Mouse (Mus musculus) urinary bladder, postnatal 25 days (tissue): Measurements from ENCODE around the gene Tec.

Experiments used
- DNase-seq: peaks from one replicate; pipeline ENCODE4 v3.0.0; 2022; ENCODE audit warnings: low spot score

Gene Tec

DNA sequence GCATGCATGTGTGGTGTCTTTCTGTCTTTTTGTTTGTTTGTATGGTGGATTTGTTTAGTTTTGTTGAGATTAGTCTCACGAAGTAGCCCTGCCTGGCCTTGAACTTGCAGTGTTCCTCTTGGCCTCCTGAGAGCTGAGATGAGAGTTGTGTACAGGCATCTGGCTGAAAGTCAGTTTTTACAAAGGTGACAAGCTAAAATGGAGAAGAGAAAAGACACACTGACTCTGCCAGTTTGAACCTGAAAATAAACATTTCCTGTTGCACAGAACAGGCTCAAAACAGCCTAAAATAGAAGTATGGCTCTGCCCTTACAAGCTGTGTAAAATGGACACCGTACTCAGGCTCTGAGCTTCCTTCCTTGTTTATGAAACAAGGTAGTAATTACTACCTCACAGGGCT is 14.9 kb downstream of the Tec start:
- DNase-seq: no peak

DNA sequence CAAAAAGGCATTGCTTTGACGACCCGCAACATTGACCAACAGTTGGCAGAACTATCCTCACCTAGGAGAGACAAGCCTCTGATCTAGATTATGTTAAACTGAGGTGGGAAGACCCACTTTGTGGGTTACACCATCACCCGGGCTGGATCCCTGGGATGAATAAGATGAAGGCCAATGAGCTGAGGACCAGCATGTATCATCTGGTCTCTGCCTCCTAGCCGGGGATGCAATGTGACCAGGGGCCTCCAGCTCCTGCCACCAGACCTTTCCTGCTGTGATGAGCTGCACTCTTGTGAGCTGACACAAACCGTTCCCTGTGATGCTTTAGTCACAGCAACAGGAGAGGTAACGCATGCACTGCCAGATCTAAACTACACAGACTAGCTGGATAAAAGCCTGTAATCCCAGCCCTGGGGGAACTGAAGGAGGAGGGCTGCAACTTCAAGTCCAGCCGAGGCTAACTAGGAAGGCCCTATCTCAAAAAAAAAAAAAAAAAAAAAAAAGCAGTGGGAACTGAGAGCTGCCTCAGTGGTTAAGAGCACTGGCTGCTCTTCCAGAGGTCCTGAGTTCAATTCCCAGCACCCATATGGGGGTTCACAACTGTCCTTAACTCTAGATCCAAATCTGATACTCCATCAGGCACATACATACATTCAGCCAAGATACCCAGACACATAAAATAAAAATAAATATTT is 15.8 kb downstream of the Tec start:
- DNase-seq: no peak

DNA sequence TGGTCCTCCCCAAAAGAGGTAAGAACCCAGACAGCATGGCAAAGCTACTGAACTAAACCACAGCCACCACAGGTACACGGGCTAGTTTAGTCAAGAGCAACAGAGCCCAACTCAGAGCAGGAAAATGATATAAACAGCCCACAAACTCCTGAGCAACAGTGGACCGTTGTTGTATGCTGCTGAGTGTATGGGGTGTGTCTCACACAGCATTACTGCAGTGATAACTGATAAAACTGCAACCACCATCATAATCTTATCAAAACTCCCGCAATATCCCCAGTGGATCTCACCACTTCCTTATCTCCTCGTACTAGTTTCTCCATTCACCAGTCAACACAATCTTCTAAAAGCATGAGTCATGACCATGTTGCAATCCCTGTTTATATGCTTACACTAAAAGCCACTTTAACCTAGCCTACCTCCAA is 16.6 kb downstream of the Tec start:
- no peak for DNase-seq

DNA sequence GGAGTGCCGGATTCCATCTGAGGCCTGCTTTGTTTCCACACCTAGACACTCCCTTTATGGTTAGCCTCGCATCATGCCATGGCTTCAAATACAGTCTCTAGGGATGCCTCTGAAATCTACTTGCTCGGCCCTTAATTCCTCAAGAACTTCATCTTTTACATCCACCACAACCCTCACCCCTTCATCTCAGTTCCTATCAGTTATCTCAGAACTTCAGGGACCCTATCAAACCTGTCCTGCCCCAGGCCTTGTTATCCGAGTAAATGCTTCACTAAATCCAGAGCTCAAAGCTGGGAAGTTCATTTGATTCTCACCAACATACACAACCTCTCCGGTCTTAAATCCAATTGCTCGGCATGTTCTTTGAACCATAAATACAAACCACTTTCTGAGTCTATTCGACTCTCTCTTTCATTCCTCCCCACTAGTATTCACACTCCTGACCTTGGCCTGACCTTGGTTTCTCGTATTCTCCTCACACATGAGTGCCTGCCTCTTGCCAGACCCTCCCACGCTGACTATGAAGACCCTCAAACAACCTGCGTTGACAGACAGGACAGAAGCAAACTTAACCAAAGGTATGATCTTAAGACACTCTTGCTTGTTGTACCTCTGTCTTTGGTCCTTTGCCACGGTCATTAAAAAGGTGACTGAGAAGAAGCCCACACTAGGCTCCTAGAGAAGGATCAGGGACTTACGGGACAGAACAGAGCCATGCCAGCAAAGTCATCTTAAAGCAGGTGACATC is 17.2 kb downstream of the Tec start:
- DNase-seq: no peak

DNA sequence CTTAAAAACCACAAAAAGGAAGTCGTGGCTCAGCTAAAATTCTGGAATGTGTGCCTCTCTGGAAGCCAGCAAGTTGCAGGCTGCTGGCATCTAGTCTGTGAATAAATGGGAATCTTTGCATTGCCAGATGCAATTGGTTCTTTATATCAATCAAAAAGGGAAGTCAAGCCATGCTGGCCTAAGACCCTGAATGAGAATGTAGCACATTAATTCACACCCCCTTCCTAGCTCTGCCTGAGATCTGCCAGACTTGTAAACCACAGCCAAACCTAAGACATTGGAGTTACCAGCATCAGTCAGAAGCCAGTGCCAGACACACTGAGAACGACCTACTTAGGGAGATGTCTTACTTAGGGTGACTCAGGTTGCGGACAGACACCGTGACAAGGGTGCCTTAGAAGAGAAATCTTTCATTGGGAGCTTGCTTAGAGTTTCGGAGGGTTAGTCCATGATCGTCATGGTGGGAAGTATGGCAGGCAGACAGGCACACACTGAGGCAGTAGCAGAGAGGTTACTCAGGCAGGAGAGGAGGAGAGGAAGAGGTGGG is 19.3 kb downstream of the Tec start:
- DNase-seq: no peak

DNA sequence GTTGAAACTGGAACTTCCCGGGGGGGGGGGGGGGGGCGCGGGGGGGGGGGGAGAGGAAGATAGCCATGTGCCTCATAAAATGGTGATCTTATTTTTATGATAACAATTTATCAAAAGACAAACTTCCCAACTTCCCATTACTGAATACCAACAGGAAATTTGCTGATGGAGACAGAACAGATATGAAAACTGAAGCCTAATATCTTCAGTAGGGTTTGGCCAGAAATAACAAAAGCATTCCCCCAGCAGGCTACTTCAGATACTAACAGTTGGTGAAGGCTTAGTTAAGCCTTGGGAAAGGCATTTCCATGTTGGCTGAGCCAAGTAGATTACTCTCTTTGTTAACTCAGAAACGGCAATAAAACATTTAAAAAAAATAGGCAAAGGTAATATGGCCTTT is 21.6 kb downstream of the Tec start:
- no peak for DNase-seq

DNA sequence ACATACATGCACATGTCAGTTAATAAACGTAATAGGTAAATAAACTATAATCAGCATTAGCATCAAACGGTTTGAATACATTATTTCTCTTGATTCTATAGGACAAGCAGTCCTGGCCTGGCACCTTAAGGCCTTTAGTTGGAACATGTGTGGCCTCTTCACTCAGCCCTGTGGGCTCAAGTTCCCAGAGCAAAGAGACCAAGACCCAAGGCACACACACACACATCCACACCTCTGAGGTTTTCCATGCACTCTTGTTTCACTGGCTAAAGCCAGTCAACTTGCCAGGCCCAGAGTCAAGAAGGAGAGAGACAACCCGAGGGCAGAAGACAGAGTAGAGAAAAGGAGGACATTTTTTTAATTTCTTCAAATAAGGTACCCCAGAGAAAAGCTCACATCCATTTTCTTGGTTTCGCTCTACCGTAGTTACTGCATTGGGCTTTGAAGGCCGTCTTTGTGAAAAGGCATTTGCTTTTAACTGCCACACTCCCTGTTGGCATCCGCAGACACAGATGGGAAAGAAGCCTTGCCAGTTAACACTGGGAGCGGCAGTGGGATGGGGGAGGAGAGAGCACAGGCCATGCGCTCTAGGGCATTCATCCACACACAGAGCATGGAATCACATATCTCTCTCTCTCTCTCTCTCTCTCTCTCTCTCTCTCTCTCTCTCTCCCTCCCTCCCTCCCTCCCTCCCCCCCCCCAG is 22.2 kb downstream of the Tec start:
- DNase-seq: no peak

DNA sequence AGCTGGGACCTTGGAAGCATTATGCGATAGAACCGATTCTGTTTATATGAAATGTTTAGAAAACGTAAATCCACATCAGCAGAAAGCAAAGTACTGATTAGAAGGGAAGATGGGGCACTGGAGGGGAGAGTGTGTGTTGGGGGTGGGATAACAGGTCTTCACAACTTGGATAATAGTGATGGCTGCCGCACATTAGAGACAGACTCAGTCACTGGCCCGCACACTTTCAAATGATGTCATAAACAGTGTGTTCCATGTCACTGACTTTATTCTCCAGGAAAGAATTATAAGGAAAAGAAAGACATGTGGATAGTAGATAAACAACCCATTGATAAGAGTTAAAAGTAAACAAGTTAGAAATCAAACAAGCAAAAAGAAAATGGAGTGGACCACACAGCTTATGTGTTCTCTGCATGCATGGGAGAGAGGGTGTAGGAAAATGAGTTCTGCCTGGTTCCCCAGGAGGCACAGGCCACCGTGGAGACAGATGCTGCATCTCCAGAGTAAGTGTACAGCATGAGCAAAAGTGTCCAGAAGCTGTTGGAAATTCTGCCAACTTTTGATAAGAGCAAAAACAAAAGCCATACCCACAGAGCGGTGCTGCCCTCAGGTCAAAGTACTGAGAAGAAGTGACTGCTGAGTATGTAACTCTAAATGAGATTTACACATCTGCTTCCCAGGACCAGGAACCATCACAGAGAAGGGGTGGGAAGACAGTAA is 23.3 kb downstream of the Tec start:
- DNase-seq: no peak

DNA sequence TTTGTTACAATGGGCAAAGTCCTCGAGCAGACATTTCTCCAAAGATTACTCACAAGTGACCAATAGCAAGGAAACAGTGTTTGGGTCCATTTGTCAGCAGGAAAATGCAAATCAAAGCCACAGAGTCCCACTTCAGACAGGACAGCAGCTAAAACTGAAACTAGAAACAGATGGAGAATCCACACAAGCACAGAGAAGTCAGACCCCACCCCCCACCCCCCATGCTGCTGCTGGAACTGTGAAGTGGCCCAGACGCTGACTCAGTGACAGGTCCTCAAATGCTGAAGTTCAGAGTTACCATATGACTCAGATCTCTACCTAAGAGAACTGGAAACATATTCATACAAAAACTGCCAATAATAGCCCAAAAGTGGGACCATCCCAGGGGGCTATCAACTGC is 24.0 kb downstream of the Tec start:
- DNase-seq: no peak

DNA sequence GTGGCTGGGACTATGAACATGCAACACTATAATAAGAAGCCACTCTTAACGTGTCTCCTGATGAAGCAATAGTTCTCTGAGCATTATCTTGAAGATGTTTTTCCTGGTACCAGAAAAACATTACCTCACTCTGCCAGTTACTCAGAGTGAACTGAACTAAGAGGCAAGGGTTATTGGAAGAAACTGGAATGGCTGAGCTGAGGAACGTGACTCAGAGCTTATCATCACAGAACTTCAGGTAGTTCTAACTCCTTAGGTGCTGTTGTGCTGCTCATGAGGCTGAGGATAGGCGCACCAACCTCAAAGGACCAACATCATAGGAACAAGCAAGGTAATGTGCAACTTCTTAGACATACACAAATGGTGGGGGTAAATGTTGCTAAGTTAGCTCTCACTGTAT is 28.6 kb downstream of the Tec start:
- no peak for DNase-seq

DNA sequence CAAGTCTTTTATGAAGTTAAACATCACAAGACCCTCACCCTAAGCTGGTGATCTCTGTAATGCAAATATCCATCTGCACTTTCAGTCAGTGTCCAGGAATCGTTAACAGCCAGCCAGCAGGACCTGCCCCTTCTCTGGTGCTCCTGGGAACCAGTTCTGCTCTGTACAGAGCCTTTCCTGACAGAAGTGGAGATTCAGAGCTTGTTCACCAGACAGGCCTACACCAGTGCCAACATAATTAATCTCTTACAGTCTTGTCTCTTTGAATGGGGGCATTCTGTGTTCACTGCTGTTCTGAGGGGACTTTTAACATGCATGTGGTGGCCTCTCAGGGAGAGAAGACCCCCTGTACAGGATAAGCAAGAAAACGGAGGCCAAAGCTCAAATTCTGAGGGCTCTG is 29.3 kb downstream of the Tec start:
- no peak for DNase-seq

DNA sequence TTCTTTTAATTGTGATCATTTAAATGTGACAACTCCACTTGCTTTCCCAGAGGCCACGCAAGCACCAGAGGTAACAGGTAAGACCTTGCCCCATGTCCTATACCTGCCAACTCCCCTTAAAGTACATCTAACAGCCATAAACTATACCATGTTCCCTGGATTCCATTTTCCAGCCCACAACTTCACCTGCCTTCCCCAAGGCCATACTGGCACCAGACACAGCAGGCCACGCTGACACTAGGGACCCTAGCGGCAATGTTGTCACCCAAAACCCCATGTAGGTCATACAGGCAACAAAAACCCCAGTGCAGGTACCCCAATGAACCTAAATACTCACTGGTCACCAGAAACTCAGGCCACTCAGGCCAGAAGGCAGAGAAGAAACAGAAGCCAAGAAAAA is 32.6 kb downstream of the Tec start:
- no peak for DNase-seq

DNA sequence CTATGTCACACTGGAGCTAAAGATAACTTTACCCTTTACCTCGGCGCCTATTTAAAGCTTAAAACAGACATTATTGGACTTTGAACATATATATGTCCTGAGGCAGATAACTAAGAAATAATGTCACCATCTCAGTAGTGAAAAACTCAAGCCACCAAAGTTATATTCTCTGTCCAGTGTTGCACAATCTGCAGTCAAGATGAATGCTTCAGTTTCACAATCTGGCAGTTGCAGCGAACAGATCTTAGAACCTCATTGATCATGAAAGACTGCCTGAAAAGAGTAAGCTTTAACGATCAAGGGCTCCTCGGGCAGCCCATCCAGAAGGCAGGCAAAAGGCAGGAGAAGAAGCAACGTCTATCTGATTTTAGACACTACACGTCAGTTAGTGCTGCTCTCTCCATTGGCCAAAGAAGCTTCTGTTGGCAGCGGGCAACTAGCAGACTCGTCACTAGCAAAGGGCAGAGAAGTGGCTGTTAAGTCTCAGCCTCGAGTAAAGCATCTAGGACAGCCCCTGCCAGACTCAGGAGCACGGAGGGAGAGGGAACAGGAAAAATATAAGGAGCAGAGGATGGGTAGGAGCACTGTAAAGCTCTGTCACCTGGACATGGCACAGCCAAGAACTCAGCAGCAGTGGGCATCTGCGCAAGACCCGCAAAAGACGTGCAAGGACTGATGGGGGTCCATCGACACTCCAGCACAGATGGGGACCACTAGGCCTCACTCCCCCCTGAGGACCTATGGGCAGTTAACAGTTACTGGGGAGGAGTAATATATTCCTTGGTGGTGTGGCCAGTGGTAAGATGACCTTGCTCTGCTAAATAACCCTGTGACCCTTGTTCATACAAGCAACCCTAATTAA is 35.1 kb downstream of the Tec start:
- no peak for DNase-seq

DNA sequence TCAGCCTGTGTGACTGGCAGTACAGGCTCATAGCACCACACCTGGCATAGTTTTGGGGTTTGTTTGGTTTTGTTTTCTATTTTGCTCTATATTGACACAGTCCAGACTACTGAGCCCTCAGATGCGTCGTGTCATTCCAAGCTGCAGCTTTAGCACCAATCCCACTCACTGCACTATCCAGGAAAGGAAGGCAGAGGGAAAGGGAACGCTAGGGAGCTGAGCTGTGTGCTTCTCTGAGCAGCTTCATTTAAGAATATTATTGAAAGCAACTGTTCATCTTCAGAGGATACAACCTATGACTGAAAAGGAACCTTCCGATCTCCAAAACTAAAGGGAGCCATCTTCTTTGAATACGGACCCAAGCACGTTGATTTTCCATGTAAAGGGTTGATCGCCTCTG is 36.1 kb downstream of the Tec start:
- DNase-seq: no peak

DNA sequence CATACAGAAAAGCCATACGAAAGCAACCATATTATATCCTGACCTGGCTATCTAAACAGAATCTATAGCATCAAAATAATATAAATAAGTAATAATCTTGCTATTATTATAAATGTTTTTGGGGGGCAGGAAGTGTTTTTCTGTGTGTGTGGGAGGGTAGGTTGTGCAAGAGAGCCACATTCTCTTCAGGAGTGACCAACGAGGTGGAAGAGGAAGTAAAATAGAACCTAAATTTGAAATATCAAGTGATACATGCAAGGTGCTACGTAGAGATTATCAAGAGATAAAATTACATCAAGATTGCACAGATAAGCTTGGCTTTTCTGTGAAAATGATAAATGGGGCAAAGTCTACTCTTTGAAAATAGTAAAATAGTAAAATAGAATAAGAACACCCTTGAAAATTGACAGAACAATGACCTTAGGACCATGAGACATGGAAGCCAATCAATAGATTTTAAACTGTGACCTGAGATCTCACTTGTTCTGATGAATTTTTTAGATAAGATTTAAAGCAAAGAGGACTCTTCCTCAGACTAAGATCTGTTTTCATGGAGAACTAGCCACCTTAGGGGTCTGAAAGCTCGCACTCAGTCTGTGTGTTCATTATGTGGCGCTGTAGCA is 37.2 kb downstream of the Tec start:
- no peak for DNase-seq

DNA sequence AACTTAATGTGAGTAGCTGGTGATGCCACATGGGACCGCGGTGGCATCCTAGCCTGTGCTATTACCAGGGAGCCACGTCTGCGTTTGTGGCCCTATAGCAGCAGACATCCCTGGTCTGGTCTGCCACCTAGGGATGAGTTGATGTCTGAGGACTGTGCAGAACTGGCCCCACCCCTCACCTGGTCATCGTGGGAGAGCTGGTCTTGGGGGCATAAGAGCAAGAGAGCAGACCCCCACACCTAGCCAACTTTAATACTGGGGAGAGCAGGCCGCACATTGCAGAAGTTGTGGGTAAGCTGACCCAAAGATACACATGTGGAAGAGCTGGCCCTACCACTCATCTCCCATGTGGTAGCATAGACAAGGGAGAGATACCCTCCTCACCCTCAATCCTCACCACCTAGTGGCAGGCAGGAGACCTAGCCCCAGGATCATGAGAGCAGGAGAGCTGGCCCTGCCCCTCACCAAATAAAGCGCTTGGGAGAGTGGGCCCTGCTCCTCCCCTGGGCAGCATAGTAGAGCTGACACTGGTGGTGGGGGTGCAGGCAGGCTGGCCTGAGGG is 38.7 kb downstream of the Tec start:
- DNase-seq: no peak

DNA sequence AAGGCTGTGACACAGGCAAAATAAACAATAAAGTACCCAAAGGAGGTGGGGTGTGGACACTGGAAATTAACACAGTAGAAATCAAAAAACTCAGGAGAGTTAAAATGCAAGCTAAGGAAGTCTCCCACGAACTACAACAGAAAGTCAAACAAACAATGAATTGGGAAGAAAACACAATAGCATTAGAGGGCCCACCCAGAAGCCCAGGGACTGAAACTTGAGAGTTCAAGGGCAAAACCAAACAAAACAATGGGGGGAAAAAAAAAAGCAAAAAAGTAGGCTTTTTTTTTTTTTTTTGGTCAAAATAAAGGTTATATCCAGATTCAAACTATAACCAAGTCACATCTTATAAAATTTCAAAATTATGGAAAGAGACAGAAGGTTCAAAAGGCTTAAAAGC is 39.9 kb downstream of the Tec start:
- no peak for DNase-seq

DNA sequence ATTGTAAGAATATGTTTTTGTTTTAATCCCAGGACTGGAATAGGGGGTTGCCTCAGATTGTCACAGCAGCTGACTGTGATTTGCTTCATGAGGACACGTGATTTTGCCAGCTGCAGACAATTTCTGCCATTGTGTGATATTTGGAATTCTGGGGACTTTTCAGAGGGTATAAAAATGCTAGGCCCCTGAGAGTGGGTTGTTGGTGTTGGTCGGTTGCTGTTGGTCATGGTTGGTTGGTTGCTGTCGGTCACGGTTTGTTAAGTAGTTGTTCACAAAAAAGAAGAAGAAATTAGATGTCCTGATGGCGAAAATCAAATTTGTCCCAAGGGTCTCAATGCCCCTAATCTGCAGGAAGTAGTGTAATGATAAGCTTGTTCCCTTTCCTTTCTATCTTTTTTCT is 40.8 kb downstream of the Tec start:
- DNase-seq: no peak

DNA sequence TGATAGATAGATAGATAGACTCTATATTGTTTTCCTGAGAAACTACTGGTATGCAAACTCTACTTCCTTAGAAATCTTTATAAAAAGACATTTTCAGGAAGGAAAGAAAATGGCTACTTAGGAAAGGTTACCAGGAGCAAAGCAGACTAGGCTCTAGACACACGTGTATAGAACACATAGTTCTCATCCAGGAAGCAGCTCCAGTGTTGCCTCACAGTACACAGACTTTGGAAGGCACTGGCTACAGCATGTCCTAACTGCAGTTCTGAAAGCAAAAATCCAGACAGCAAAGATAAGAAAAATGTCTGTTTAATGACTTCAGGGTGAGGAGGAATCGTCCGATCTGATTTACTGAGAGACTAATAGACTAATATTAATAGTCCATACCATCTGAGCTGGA is 41.8 kb downstream of the Tec start:
- DNase-seq: no peak

DNA sequence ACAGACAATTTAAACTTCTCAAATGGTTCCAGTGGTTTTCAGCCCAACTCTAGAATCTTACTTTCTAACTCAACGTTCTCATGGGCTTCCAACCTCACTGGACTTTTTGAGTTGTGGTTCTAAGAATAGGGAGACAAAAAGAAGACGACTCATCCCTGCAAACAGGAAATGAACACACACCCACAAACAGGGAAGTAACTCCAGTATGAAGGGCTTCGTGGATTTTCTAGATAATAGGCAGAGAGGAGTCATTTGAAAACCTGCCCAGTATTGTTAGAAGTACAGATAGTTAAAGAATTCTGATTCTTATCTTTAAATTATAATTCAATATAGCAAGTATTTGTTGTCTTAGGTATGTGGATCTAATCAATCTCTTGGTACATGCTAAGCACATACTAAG is 47.6 kb downstream of the Tec start:
- DNase-seq: no peak
